Mouse (Mus musculus): ENCODE results near the gene Vgll4. TPM values are rescaled to one million over a fixed set of nuclear protein-coding genes. Genes with fewer than 3 reads are reported as not detected.

Vgll4 gene
- polyA plus RNA-seq, 1 experiment from 2014 or later: 37.9 TPM

DNA sequence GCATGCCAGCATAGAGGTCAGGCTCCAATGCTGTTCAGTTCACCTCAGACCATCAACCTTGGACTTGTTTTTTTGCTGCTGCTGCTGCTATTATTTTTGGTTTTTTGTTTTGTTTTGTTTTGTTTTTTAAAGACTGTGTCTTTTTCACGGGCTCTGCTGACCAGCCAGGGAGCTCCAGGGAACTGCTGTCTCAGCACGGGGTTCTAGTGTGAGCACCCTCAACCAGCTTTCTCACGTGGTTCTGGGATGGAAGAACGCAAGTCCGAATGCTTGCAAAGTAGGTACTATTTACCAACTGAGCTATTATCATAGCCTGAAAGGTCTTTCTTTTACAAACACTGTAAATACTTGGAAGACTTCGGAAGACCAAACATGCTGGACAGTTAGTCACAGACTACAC, 93.2 kb downstream of the Vgll4 start:
- no peaks in the 10 kb centered on the region for H3K36me3 ChIP-seq (replicated peaks; ENCODE audit: control insufficient read depth, insufficient read depth)
- no peak overlapping the region for H3K4me3 ChIP-seq (replicated peaks; ENCODE audit: low read length)
- H3K27ac ChIP-seq: peak overlapping the region; percentile 92
- DNase-seq (ENCODE audit: low spot score) (no peak), ATAC-seq (ENCODE audit: low FRiP score) (no peak)
- H3K4me2 ChIP-seq (replicated peaks): no peak overlapping the region
- H3K9ac ChIP-seq: no peak overlapping the region
- H3K27me3 ChIP-seq (ENCODE audit: control insufficient read depth, insufficient read depth, low read length): no peaks in the 10 kb centered on the region
- H3K4me1 ChIP-seq (replicated peaks; ENCODE audit: control insufficient read depth, insufficient read depth, low read length): peaks cover 73% of the 10 kb centered on the region
- no peaks in the 10 kb centered on the region for H3K9me3 ChIP-seq (ENCODE audit: control insufficient read depth, low read length)
- WGBS: 64% methylated on average over 6 of the region's 6 CpGs

DNA sequence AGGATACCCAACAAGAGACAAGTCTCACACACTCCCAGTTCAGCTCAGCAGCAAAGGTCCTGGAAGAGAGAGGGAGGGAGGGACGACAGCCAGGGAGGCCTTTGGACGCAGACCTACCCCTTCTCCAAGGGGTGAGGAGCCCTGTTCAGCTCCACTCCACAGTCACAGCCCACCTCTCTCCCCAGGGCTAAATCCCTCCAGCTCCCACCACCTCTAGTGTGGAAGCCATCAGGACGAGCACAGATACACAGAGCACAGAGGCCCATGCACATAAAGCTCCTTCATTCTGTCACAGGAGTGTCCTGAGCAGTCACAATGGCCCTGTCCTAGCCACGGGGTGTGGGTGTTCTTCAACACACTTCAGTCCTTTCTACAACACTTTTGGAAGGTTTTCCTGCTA, 93.8 kb downstream of the Vgll4 start:
- DNase-seq (ENCODE audit: low spot score): no peak
- no peaks in the 10 kb centered on the region for H3K27me3 ChIP-seq (ENCODE audit: control insufficient read depth, insufficient read depth, low read length)
- H3K36me3 ChIP-seq (replicated peaks; ENCODE audit: control insufficient read depth, insufficient read depth): no peaks in the 10 kb centered on the region
- H3K4me3 ChIP-seq (replicated peaks; ENCODE audit: low read length): no peak overlapping the region
- peak overlapping the region; percentile 92 for H3K27ac ChIP-seq
- peak overlapping the region; percentile 57; the same call in 1 of the 2 replicates for H3K9ac ChIP-seq
- WGBS: 20% methylated on average over 4 of the region's 4 CpGs
- no peak for ATAC-seq (ENCODE audit: low FRiP score)
- peaks cover 70% of the 10 kb centered on the region for H3K4me1 ChIP-seq (replicated peaks; ENCODE audit: control insufficient read depth, insufficient read depth, low read length)
- H3K9me3 ChIP-seq (ENCODE audit: control insufficient read depth, low read length): no peaks in the 10 kb centered on the region
- no peak overlapping the region for H3K4me2 ChIP-seq (replicated peaks)

DNA sequence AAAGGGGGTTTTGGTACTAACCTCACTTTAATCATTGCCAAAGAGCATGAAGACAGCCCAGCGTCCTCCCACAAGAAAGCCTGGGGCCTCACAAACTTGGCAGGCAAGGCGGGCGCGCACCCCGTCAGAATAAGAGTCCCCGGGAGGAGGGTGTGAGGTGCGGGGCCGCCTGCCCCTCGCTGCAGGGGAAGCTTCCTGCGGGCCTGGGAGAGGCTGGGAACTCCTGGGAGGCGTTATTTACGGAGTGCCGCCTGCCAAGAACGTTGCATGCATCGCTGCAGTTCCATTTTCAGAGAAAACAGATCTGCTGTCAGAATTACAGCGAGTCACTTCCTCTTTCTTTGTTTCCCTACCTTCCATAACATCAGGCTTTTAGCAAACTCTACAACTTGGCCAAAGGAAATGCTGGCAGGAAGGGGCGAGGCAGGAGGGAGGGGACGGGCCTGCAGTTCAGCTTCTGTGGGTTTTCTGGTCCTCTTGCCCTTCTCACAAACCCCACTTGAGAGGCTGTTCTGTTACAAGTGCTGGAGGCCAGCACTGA, 94.7 kb downstream of the Vgll4 start:
- H3K27ac ChIP-seq: peak overlapping the region; percentile 92
- peak overlapping the region; percentile 57 for H3K9ac ChIP-seq
- peak overlapping the region; percentile 26 for H3K4me3 ChIP-seq (replicated peaks; ENCODE audit: low read length)
- no peaks in the 10 kb centered on the region for H3K9me3 ChIP-seq (ENCODE audit: control insufficient read depth, low read length)
- peaks cover 65% of the 10 kb centered on the region for H3K4me1 ChIP-seq (replicated peaks; ENCODE audit: control insufficient read depth, insufficient read depth, low read length)
- peak overlapping the region; percentile 54 for H3K4me2 ChIP-seq (replicated peaks)
- H3K36me3 ChIP-seq (replicated peaks; ENCODE audit: control insufficient read depth, insufficient read depth): no peaks in the 10 kb centered on the region
- ATAC-seq (ENCODE audit: low FRiP score) (peak; percentile 79), DNase-seq (ENCODE audit: low spot score) (peak; percentile 85)
- under 1% methylated on average over 18 of the region's 18 CpGs for WGBS
- H3K27me3 ChIP-seq (ENCODE audit: control insufficient read depth, insufficient read depth, low read length): no peaks in the 10 kb centered on the region

DNA sequence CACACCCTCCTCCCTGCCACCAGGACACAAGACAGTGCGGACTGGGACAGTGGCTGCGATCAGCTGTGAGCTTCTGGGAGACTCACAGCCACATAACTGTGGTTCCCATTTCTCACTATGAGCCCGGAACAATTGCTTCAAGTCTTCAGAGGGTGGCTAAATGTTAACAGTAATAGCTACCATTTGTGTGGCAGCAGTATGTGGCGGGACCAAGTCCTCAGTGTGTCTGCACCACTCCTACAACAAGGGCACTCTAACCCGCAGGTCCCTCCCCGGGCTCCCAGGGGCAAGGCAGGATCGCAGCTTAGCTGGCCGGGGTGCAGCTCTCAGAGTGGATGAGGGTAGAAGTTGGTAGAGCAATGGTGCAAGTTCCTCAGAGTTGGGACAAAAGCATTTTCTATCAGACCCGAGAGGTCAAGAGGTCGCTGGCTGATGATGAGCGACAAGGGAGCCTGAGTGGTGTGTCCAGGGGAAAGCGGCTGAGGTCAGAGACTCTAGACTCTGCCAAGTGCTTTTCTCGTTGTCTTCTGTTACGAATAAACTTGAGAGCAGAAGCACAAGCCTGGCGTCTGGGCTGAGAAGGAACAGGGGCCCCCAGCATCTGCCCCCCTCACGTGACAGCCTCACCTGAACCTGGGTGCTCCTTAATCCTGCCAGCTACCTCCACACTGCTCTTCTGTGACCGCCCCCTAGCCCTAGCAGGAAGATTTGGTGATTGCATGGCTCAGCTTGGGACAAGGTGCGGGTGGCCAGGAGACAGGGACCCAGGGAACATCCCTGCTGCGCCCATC, 95.5 kb downstream of the Vgll4 start:
- Histone ChIP-seq H3K4me3 (replicated peaks; ENCODE audit: low read length) (peak overlapping the region; percentile 26), H3K36me3 (replicated peaks; ENCODE audit: control insufficient read depth, insufficient read depth) (no peaks in the 10 kb centered on the region), H3K4me1 (replicated peaks; ENCODE audit: control insufficient read depth, insufficient read depth, low read length) (peaks cover 68% of the 10 kb centered on the region), H3K27me3 (ENCODE audit: control insufficient read depth, insufficient read depth, low read length) (no peaks in the 10 kb centered on the region), H3K9ac (peak overlapping the region; percentile 57), H3K4me2 (replicated peaks) (peak overlapping the region; percentile 54), H3K27ac (peak overlapping the region; percentile 92), H3K9me3 (ENCODE audit: control insufficient read depth, low read length) (no peaks in the 10 kb centered on the region)
- DNase-seq (ENCODE audit: low spot score) (peak; percentile 46), ATAC-seq (ENCODE audit: low FRiP score) (peak; percentile 42; the same call in 1 of the 2 replicates)
- 8% methylated on average over 19 of the region's 19 CpGs for WGBS

DNA sequence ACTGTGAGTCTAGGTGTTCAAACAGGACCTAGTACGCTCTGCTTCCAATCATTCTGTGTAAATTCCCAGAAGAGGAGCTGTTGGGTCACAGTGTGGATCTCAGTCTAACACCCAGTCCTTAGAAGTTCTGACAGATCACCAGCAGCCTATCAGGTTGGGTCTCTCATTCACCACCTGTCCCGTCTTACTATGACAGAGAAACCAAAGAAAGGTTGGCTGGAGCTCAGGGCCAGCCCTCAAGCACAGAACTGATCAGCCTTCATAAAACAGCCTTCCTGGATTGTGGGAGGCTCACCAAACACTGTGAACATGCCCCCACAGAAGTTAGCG, 96.0 kb downstream of the Vgll4 start:
- ATAC-seq (ENCODE audit: low FRiP score) (no peak), DNase-seq (ENCODE audit: low spot score) (no peak)
- Histone ChIP-seq H3K4me3 (replicated peaks; ENCODE audit: low read length) (no peak overlapping the region), H3K4me2 (replicated peaks) (peak overlapping the region; percentile 54), H3K36me3 (replicated peaks; ENCODE audit: control insufficient read depth, insufficient read depth) (no peaks in the 10 kb centered on the region), H3K27ac (peak overlapping the region; percentile 92), H3K9ac (peak overlapping the region; percentile 57), H3K27me3 (ENCODE audit: control insufficient read depth, insufficient read depth, low read length) (no peaks in the 10 kb centered on the region), H3K4me1 (replicated peaks; ENCODE audit: control insufficient read depth, insufficient read depth, low read length) (peaks cover 68% of the 10 kb centered on the region), H3K9me3 (ENCODE audit: control insufficient read depth, low read length) (no peaks in the 10 kb centered on the region)
- WGBS: 66% methylated on average over 3 of the region's 3 CpGs

DNA sequence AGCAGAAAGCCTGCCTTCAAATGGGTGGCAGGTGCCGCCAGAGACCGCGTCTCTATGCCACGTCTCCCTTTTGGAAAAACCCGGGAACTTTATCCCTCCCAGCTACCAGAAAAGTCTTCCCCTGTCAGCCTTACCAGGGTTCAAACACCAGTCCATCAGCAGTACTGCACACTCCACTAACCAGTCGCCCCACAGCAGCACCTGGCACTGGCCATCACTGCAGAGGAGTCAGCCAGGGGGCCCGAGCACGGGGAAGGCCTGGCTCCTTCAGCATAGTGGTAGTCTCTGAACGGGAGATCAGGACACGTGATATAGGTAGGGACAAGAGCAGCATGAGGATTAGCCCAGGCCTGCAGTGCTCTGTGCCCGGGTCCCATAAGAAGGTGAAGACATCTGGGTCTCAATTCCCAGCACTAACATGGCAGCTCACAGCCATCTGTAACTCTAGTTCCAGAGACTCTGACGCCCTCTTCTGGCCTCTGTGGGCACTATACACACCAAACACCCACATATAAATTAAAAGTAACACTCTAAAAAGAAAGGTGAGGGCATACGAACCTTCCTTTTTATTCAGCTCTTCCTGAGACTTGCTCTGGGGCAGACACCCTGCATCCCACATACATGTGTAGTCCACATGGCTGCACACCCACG, 98.7 kb downstream of the Vgll4 start:
- DNase-seq (ENCODE audit: low spot score): no peak
- no peak for ATAC-seq (ENCODE audit: low FRiP score)
- H3K36me3 ChIP-seq (replicated peaks; ENCODE audit: control insufficient read depth, insufficient read depth): no peaks in the 10 kb centered on the region
- no peaks in the 10 kb centered on the region for H3K9me3 ChIP-seq (ENCODE audit: control insufficient read depth, low read length)
- no peak overlapping the region for H3K4me3 ChIP-seq (replicated peaks; ENCODE audit: low read length)
- 88% methylated on average over 14 of the region's 14 CpGs for whole genome bisulfite sequencing
- H3K27me3 ChIP-seq (ENCODE audit: control insufficient read depth, insufficient read depth, low read length): no peaks in the 10 kb centered on the region
- no peak overlapping the region for H3K9ac ChIP-seq
- peaks cover 51% of the 10 kb centered on the region for H3K4me1 ChIP-seq (replicated peaks; ENCODE audit: control insufficient read depth, insufficient read depth, low read length)
- no peak overlapping the region for H3K4me2 ChIP-seq (replicated peaks)
- H3K27ac ChIP-seq: no peak overlapping the region

DNA sequence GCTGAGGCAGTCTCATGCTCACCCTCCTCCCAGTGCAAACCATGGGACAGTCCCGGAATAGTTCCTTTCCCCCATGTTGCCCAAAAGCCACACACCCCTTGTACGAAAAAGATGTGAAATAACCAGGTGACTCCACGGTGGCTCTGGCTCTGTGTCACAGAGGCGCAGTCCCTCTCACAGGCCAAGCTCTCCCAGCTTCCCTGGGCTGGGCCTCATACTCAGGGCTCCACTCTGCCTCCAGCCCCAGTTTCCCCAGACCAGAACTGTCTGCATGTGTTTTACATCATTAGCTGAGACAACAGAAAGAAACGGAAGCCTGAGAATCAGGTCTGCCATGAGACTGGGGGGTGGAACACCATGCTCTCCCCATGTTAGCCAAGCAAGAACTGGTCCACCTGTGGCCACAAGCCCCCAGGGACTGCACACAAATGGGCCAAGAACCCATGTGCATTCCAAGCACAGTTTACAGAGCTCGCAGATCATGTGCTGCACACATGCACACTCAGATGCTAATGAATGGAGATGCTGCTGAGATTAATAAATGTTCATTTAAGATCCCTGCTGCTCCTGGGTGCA, 100.2 kb downstream of the Vgll4 start:
- H3K9ac ChIP-seq: 0 out of 2 replicates have a peak overlapping the region, but pooled peaks have one; percentile 4
- whole genome bisulfite sequencing: 71% methylated on average over 6 of the region's 6 CpGs
- H3K27me3 ChIP-seq (ENCODE audit: control insufficient read depth, insufficient read depth, low read length): no peaks in the 10 kb centered on the region
- peak; percentile 48 for DNase-seq (ENCODE audit: low spot score)
- H3K27ac ChIP-seq: peak overlapping the region; percentile 48
- H3K9me3 ChIP-seq (ENCODE audit: control insufficient read depth, low read length): no peaks in the 10 kb centered on the region
- peaks cover 39% of the 10 kb centered on the region for H3K4me1 ChIP-seq (replicated peaks; ENCODE audit: control insufficient read depth, insufficient read depth, low read length)
- no peaks in the 10 kb centered on the region for H3K36me3 ChIP-seq (replicated peaks; ENCODE audit: control insufficient read depth, insufficient read depth)
- ATAC-seq (ENCODE audit: low FRiP score): 0 out of 2 replicates have a peak, but pooled peaks have one; percentile 16
- H3K4me3 ChIP-seq (replicated peaks; ENCODE audit: low read length): no peak overlapping the region
- H3K4me2 ChIP-seq (replicated peaks): no peak overlapping the region

DNA sequence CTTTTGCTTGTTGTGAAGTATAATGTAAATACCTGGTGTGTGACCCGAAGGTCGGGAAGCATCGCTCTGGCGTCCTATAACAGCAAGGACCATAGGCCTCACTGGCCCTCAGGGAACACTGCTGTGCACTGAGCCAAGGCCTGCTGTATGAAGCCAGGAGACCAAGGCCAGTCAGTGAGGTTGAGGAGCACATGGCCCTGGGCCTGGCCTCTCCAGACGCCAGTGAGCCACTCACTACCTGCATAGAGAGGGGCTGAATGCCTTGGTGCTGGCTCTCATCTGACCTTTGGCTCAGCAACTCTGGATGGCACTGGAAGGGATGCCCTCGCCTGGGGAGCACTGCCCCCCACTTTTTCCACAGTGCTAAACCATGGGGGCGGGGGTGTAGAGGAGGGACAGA, 101.1 kb downstream of the Vgll4 start:
- Histone ChIP-seq H3K27me3 (ENCODE audit: control insufficient read depth, insufficient read depth, low read length) (no peaks in the 10 kb centered on the region), H3K4me1 (replicated peaks; ENCODE audit: control insufficient read depth, insufficient read depth, low read length) (peaks cover 29% of the 10 kb centered on the region), H3K4me2 (replicated peaks) (no peak overlapping the region), H3K4me3 (replicated peaks; ENCODE audit: low read length) (no peak overlapping the region), H3K9ac (no peak overlapping the region), H3K9me3 (ENCODE audit: control insufficient read depth, low read length) (no peaks in the 10 kb centered on the region), H3K27ac (no peak overlapping the region), H3K36me3 (replicated peaks; ENCODE audit: control insufficient read depth, insufficient read depth) (peaks cover 1% of the 10 kb centered on the region; the same call in 1 of the 2 replicates)
- 89% methylated on average over 7 of the region's 7 CpGs for WGBS
- DNase-seq (ENCODE audit: low spot score): no peak
- ATAC-seq (ENCODE audit: low FRiP score): no peak

DNA sequence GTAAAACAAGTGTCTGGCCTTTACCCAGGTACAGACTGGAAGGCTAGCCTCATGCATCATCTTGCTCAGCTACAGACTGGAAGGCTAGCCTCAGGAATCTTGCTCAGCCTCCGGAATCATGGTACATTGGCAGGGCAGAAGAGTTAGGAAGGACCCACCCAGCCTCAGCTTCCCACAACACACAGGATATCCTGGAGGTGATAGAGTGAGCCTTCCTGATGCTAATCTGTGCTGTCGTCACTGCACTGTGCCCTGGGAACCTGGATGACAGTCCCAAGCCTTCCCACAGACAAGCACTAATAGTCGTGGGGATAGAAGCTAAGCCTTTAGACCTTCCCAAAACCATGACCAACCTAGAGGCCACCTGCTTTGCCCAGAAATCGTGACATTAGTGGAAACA, 103.2 kb downstream of the Vgll4 start:
- Histone ChIP-seq H3K9ac (no peak overlapping the region), H3K9me3 (ENCODE audit: control insufficient read depth, low read length) (no peaks in the 10 kb centered on the region), H3K4me3 (replicated peaks; ENCODE audit: low read length) (no peak overlapping the region), H3K4me2 (replicated peaks) (no peak overlapping the region), H3K27me3 (ENCODE audit: control insufficient read depth, insufficient read depth, low read length) (no peaks in the 10 kb centered on the region), H3K27ac (no peak overlapping the region), H3K36me3 (replicated peaks; ENCODE audit: control insufficient read depth, insufficient read depth) (peaks cover 19% of the 10 kb centered on the region), H3K4me1 (replicated peaks; ENCODE audit: control insufficient read depth, insufficient read depth, low read length) (peaks cover 24% of the 10 kb centered on the region)
- WGBS: 85% methylated on average over 4 of the region's 4 CpGs
- ATAC-seq (ENCODE audit: low FRiP score): no peak
- DNase-seq (ENCODE audit: low spot score): no peak

Measured in hindbrain, embryonic 14.5 days (tissue).